Mouse (Mus musculus) erythroblast, adult 5-6 weeks (primary cell): Measurements from ENCODE around the gene Rin1. TPM values are rescaled to one million over a fixed set of nuclear protein-coding genes. Genes with fewer than 3 reads are reported as not detected.

ENCODE experiments used
- ATAC-seq: replicated peaks from 2 replicates; pipeline ENCODE4 v1.8.0; 2016; ENCODE audit warnings: moderate number of reproducible peaks, mild to moderate bottlenecking, moderate TSS enrichment, inconsistent platforms; ENCODE audit not compliant: poor library complexity, low FRiP score, severe bottlenecking
- total RNA-seq, 2 experiments: library from RNA; stranded (forward) in 1 of 2; stranded (reverse) in 1 of 2; fragments of 150-400 nt in 1 of 2; fragments of 200-764, 138-1000 nt in 1 of 2; gene quantifications; 2 replicates each; pipeline versions ENCODE4 v1.2.3 to v1.2.4; 2015 to 2017; ENCODE audit warnings: low replicate concordance in 2 of 2

Rin1 gene
- total RNA-seq, 2 experiments from 2014 or later: 0.09 TPM; not detected in 1

- ATAC-seq: peak; percentile 88
Measured at GRCm38 (mm10) chr19:5087884-5088728, 37.8 kb downstream of the Rin1 start, which contains the start of gene Yif1a. Gene Yif1a, plus strand, starts transcription at chr19:5088538.

GRCm38 (mm10) chr19:5089324-5089723 is 39.0 kb downstream of the Rin1 start:
- no peak for ATAC-seq

GRCm38 (mm10) chr19:5092083-5092482 is 41.8 kb downstream of the Rin1 start:
- ATAC-seq: no peak

DNA sequence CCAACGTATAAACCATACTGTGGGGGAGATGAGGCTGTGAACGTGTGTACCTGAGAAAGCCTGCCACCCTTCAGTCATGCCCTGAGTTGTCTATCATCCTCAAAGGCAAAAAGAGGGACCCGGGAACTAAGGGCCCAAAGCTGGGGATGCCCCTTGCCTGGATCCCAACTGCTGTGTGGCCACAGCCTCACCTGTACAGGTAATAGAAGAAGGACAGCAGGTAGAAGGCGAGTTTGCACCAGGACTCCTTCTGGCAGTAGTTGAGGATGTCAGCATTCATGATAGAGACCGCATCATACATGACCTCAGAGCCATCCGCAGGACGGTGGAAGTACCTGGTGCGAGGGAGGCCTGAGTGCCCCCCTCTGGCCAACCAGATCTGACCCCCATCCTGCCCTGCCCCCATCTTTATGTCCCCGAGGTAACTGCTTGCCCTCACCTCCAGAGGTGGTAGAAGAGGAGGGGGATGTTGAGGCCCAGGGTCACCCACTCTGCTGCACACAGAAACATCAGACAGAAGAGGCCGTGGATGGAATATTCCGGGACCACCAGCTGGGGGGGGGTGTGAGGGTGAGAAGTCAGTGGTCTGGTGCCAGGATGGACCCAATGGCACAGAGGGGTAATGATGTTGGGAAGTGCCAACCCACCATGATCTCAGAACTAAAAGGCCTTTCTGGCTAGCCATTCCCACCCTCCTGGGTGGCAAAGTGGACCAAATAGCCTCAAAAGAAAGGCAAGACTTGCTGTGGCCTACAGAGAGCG is 43.4 kb downstream of the Rin1 start:
- ATAC-seq: 0 out of 2 replicates have a peak, but pooled peaks have one; percentile 2

- peak; percentile 74 for ATAC-seq
Measured at GRCm38 (mm10) chr19:5094243-5094632, 44.0 kb downstream of the Rin1 start.

GRCm38 (mm10) chr19:5094746-5095417 is 44.6 kb downstream of the Rin1 start:
- no peak for ATAC-seq

DNA sequence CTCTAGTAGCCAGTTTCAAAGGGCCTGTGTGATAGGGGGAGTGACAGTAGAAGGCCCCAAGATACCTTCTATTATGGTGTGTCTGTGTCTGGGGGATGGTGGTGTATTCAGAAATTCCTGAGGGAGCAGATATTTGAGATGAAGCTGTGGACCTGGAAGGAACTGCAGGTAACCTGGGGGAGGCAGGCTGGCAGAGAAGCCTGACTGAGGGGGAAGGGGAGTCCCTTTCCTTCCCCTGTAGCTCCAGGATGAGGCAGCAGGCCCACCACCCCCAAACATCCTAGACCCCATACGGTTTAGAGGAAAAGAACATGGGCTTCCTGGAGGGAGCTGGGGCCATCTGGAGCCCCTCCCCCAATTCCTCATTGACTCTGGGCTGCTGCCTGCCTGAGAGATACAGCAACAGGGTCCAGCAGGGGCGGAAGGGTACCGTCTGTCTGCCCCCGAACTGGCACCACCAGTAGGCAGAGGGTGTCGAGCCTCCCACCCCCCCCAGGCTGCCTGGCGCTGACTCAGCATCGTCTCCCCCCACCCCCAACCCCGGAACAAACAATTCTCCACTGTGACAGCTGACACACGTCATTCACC is 45.7 kb downstream of the Rin1 start:
- no peak for ATAC-seq

DNA sequence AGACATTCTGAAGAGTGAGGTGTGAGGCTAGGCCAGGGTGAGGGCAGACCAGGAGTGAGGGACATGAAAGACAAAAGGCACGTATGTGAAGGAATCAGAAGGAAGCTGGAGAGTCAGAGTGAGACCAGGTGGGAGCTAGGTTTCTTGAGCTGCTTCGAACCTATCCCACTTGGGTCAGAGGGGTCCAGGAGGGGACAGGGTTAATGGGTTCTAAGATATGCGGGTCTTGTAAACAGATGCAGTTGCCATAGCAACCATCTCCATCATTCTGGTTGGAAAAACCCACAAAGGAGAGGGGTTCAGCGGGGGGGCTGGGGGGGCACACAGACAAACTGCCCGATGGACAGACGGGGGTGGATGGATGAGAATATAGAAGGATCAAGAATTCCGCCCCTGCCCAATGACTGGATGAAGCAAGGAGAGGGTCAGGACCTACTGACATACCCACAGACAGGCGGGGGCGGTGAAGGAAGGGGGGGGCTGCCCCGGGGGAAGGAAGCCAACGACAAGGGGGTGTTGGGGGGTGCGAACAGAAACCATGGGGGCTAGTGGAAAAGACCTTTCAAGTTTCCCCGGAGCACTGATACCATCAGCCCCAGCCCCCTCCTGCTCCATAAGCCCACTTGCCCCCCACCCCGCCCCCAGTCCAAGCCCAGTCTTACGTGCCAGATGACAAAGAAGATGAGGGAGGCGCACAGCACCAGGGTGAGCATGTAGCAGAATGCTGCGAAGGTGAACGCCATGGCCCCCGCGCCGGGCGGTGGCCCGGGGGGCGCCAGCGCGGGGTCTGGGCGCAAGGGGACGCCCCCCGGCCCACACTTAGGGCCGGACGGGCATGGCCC is 47.5 kb downstream of the Rin1 start:
- no peak for ATAC-seq

- no peak for ATAC-seq
Measured at GRCm38 (mm10) chr19:5098363-5099143, 48.3 kb downstream of the Rin1 start, which contains the start of gene Cnih2. Gene Cnih2, minus strand, starts transcription at chr19:5098521.

DNA sequence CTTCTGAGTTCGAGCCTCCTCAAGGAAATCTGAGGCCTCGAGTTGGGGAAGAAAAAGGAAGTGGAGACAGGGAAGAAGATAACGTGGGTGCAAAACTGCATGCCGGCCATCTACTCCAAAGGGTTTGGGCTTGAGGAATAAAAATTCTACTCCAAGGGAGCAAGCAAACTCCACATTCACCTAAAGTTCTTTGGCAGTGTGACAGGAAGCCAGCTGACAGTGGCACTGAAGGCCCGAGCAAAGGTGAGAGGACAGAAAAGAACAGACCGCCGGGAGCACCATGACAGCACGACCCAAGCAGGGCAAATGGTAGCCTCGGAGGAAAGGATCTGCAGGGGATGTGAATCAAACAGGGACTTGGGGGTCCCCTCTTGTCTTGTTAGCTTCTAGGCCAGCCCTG is 55.8 kb downstream of the Rin1 start:
- ATAC-seq: peak; percentile 23; the same call in 1 of the 2 replicates

Other genes starting within 250 kb of the Rin1 start
- gene Gm21992, start 238.9 kb upstream of the Rin1 start, total RNA-seq (2015; ENCODE audit: low replicate concordance): 7.7 and 74.0 TPM in 2 replicates
- gene Gm21992, start 238.9 kb upstream of the Rin1 start, total RNA-seq (2017; ENCODE audit: low replicate concordance): 20.6 and 28.2 TPM in 2 replicates
- gene Rbm14, start 238.8 kb upstream of the Rin1 start, total RNA-seq (2015; ENCODE audit: low replicate concordance): 63.8 and 73.6 TPM in 2 replicates
- 59.4 and 71.3 TPM in 2 replicates for gene Rbm14, start 238.8 kb upstream of the Rin1 start, total RNA-seq (2017; ENCODE audit: low replicate concordance)
- gene Ccs, start 211.1 kb upstream of the Rin1 start, total RNA-seq (2015; ENCODE audit: low replicate concordance): 12.3 and 18.8 TPM in 2 replicates
- gene Ccs, start 211.1 kb upstream of the Rin1 start, total RNA-seq (2017; ENCODE audit: low replicate concordance): 24.4 and 66.9 TPM in 2 replicates
- gene Ccdc87, start 211.1 kb upstream of the Rin1 start, total RNA-seq (2015; ENCODE audit: low replicate concordance): not detected in 2 replicates
- gene Ccdc87, start 211.1 kb upstream of the Rin1 start, total RNA-seq (2017; ENCODE audit: low replicate concordance): not detected in 2 replicates
- gene Ctsf, start 195.4 kb upstream of the Rin1 start, total RNA-seq (2015; ENCODE audit: low replicate concordance): 79.7 and 90.9 TPM in 2 replicates
- 51.5 and 94.7 TPM in 2 replicates for gene Ctsf, start 195.4 kb upstream of the Rin1 start, total RNA-seq (2017; ENCODE audit: low replicate concordance)
- gene Actn3, start 172.6 kb upstream of the Rin1 start, total RNA-seq (2015; ENCODE audit: low replicate concordance): not detected in 2 replicates
- 0.56 TPM in 1 of 2 replicates, not detected in the other for gene Actn3, start 172.6 kb upstream of the Rin1 start, total RNA-seq (2017; ENCODE audit: low replicate concordance)
- gene Zdhhc24, start 171.8 kb upstream of the Rin1 start, total RNA-seq (2015; ENCODE audit: low replicate concordance): 4.0 and 12.1 TPM in 2 replicates
- 9.6 and 10.5 TPM in 2 replicates for gene Zdhhc24, start 171.8 kb upstream of the Rin1 start, total RNA-seq (2017; ENCODE audit: low replicate concordance)
- 0.84 and 1.5 TPM in 2 replicates for gene Bbs1, start 143.9 kb upstream of the Rin1 start, total RNA-seq (2015; ENCODE audit: low replicate concordance)
- gene Bbs1, start 143.9 kb upstream of the Rin1 start, total RNA-seq (2017; ENCODE audit: low replicate concordance): 0.42 and 1.2 TPM in 2 replicates
- 4.6 and 7.5 TPM in 2 replicates for gene Dpp3, start 122.2 kb upstream of the Rin1 start, total RNA-seq (2015; ENCODE audit: low replicate concordance)
- gene Dpp3, start 122.2 kb upstream of the Rin1 start, total RNA-seq (2017; ENCODE audit: low replicate concordance): 6.0 and 7.3 TPM in 2 replicates
- not detected in 2 replicates for gene Peli3, start 107.4 kb upstream of the Rin1 start, total RNA-seq (2015; ENCODE audit: low replicate concordance)
- gene Peli3, start 107.4 kb upstream of the Rin1 start, total RNA-seq (2017; ENCODE audit: low replicate concordance): not detected in 2 replicates
- 3.7 and 4.4 TPM in 2 replicates for gene Mrpl11, start 88.3 kb upstream of the Rin1 start, total RNA-seq (2015; ENCODE audit: low replicate concordance)
- 1.8 and 7.8 TPM in 2 replicates for gene Mrpl11, start 88.3 kb upstream of the Rin1 start, total RNA-seq (2017; ENCODE audit: low replicate concordance)
- gene Npas4, start 60.2 kb upstream of the Rin1 start, total RNA-seq (2015; ENCODE audit: low replicate concordance): not detected in 2 replicates
- gene Npas4, start 60.2 kb upstream of the Rin1 start, total RNA-seq (2017; ENCODE audit: low replicate concordance): not detected in 2 replicates
- not detected in 2 replicates for gene Slc29a2, start 26.6 kb upstream of the Rin1 start, total RNA-seq (2015; ENCODE audit: low replicate concordance)
- gene Slc29a2, start 26.6 kb upstream of the Rin1 start, total RNA-seq (2017; ENCODE audit: low replicate concordance): not detected in 2 replicates
- gene B4gat1, start 11.7 kb upstream of the Rin1 start, total RNA-seq (2015; ENCODE audit: low replicate concordance): 0.84 and 1.2 TPM in 2 replicates
- gene B4gat1, start 11.7 kb upstream of the Rin1 start, total RNA-seq (2017; ENCODE audit: low replicate concordance): not detected in 2 replicates
- gene AC124502.3, start 11.6 kb upstream of the Rin1 start, total RNA-seq (2015; ENCODE audit: low replicate concordance): 0.38 TPM in 1 of 2 replicates, not detected in the other
- 1.7 TPM in 1 of 2 replicates, not detected in the other for gene AC124502.3, start 11.6 kb upstream of the Rin1 start, total RNA-seq (2017; ENCODE audit: low replicate concordance)
- 0.96 and 10.4 TPM in 2 replicates for gene Brms1, start 9.1 kb upstream of the Rin1 start, total RNA-seq (2015; ENCODE audit: low replicate concordance)
- 12.7 and 17.6 TPM in 2 replicates for gene Brms1, start 9.1 kb upstream of the Rin1 start, total RNA-seq (2017; ENCODE audit: low replicate concordance)
- 0.84 TPM in 1 of 2 replicates, not detected in the other for gene Cd248, start 17.6 kb downstream of the Rin1 start, total RNA-seq (2015; ENCODE audit: low replicate concordance)
- 0.09 and 0.42 TPM in 2 replicates for gene Cd248, start 17.6 kb downstream of the Rin1 start, total RNA-seq (2017; ENCODE audit: low replicate concordance)
- not detected in 2 replicates for gene Tmem151a, start 35.0 kb downstream of the Rin1 start, total RNA-seq (2015; ENCODE audit: low replicate concordance)
- gene Tmem151a, start 35.0 kb downstream of the Rin1 start, total RNA-seq (2017; ENCODE audit: low replicate concordance): not detected in 2 replicates
- 6.3 and 7.1 TPM in 2 replicates for gene Yif1a, start 38.1 kb downstream of the Rin1 start, total RNA-seq (2015; ENCODE audit: low replicate concordance)
- 1.9 and 2.5 TPM in 2 replicates for gene Yif1a, start 38.1 kb downstream of the Rin1 start, total RNA-seq (2017; ENCODE audit: low replicate concordance)
- not detected in 2 replicates for gene Cnih2, start 48.0 kb downstream of the Rin1 start, total RNA-seq (2015; ENCODE audit: low replicate concordance)
- gene Cnih2, start 48.0 kb downstream of the Rin1 start, total RNA-seq (2017; ENCODE audit: low replicate concordance): not detected in 2 replicates
- gene Rab1b, start 56.6 kb downstream of the Rin1 start, total RNA-seq (2015; ENCODE audit: low replicate concordance): 14.4 and 23.6 TPM in 2 replicates
- gene Rab1b, start 56.6 kb downstream of the Rin1 start, total RNA-seq (2017; ENCODE audit: low replicate concordance): 19.4 and 22.9 TPM in 2 replicates
- 4.2 TPM in 1 of 2 replicates, not detected in the other for gene Klc2, start 68.1 kb downstream of the Rin1 start, total RNA-seq (2015; ENCODE audit: low replicate concordance)
- gene Klc2, start 68.1 kb downstream of the Rin1 start, total RNA-seq (2017; ENCODE audit: low replicate concordance): 1.4 TPM in 1 of 2 replicates, not detected in the other
- gene Pacs1, start 222.6 kb downstream of the Rin1 start, total RNA-seq (2015; ENCODE audit: low replicate concordance): 7.7 and 8.1 TPM in 2 replicates
- 5.3 and 7.0 TPM in 2 replicates for gene Pacs1, start 222.6 kb downstream of the Rin1 start, total RNA-seq (2017; ENCODE audit: low replicate concordance)
- gene Sf3b2, start 245.0 kb downstream of the Rin1 start, total RNA-seq (2015; ENCODE audit: low replicate concordance): 38.5 and 55.0 TPM in 2 replicates
- gene Sf3b2, start 245.0 kb downstream of the Rin1 start, total RNA-seq (2017; ENCODE audit: low replicate concordance): 59.6 and 76.3 TPM in 2 replicates
- not detected in 2 replicates for gene Gal3st3, start 247.8 kb downstream of the Rin1 start, total RNA-seq (2015; ENCODE audit: low replicate concordance)
- not detected in 2 replicates for gene Gal3st3, start 247.8 kb downstream of the Rin1 start, total RNA-seq (2017; ENCODE audit: low replicate concordance)